Mouse (Mus musculus) frontal cortex, postnatal 14 days (tissue): ENCODE measurements around the gene Nf1.
A peak's percentile ranks its signal among the peaks of the same experiment; 100 is the strongest.

Source experiments
- DNase-seq, 2 experiments: peaks; one replicate each; pipeline ENCODE4 v3.0.0; 2022; ENCODE audit warnings: low spot score in 2 of 2

Gene Nf1

GRCm38 (mm10) chr11:79460756-79461450 is 121.4 kb downstream of the Nf1 start:
- no peak for DNase-seq

GRCm38 (mm10) chr11:79468097-79468496 is 128.6 kb downstream of the Nf1 start:
- DNase-seq: no peak

GRCm38 (mm10) chr11:79483392-79483791 is 143.9 kb downstream of the Nf1 start:
- no peak for DNase-seq

- no peak for DNase-seq
Measured at GRCm38 (mm10) chr11:79483876-79484528, 144.5 kb downstream of the Nf1 start.

GRCm38 (mm10) chr11:79484721-79485120 is 145.2 kb downstream of the Nf1 start:
- DNase-seq: no peak

GRCm38 (mm10) chr11:79494976-79495800 is 155.7 kb downstream of the Nf1 start:
- DNase-seq: no peak

GRCm38 (mm10) chr11:79502917-79503316 is 163.4 kb downstream of the Nf1 start:
- no peak for DNase-seq

- peak; percentile 42 to 56 for DNase-seq
Measured at GRCm38 (mm10) chr11:79503845-79504244, 164.4 kb downstream of the Nf1 start, which contains the start of gene Omg. Gene Omg (minus strand): TSS chr11:79504084.

- DNase-seq: no peak
Measured at GRCm38 (mm10) chr11:79504506-79504905, 165.0 kb downstream of the Nf1 start.

GRCm38 (mm10) chr11:79511970-79512369 is 172.5 kb downstream of the Nf1 start:
- no peak for DNase-seq

GRCm38 (mm10) chr11:79515331-79515730 is 175.8 kb downstream of the Nf1 start:
- DNase-seq: no peak

- DNase-seq: no peak
Measured at GRCm38 (mm10) chr11:79515798-79516197, 176.3 kb downstream of the Nf1 start.

GRCm38 (mm10) chr11:79519299-79519698 is 179.8 kb downstream of the Nf1 start:
- DNase-seq: no peak

GRCm38 (mm10) chr11:79519878-79520291 is 180.4 kb downstream of the Nf1 start:
- no peak for DNase-seq

- no peak for DNase-seq
Measured at GRCm38 (mm10) chr11:79520772-79521171, 181.3 kb downstream of the Nf1 start.

- DNase-seq: no peak
Measured at GRCm38 (mm10) chr11:79521930-79522329, 182.4 kb downstream of the Nf1 start.

GRCm38 (mm10) chr11:79522944-79523343 is 183.5 kb downstream of the Nf1 start:
- DNase-seq: no peak

GRCm38 (mm10) chr11:79523560-79524309 is 184.2 kb downstream of the Nf1 start, which contains the start of gene Evi2b:
Gene Evi2b (minus strand): TSS chr11:79523762.
- no peak for DNase-seq

GRCm38 (mm10) chr11:79524310-79524575 is 184.8 kb downstream of the Nf1 start:
- no peak for DNase-seq

- DNase-seq: no peak
Measured at GRCm38 (mm10) chr11:79526549-79526948, 187.1 kb downstream of the Nf1 start.

GRCm38 (mm10) chr11:79527015-79527738 is 187.7 kb downstream of the Nf1 start:
- DNase-seq: no peak
